Mouse (Mus musculus) ES-E14 (cell line): Measurements from ENCODE around the gene Txn2.

ENCODE experiments used
- CHD2 ChIP-seq: IDR thresholded peaks from 2 replicates; pipeline ENCODE4 v1.6.1; 2014; ENCODE audit warnings: mild to moderate bottlenecking, low read depth, low read length, inconsistent platforms
- HCFC1 ChIP-seq: IDR thresholded peaks from 2 replicates; pipeline ENCODE4 v1.6.1; 2012; ENCODE audit warnings: low read length, inconsistent platforms, borderline replicate concordance; ENCODE audit not compliant: insufficient read depth
- MAFK ChIP-seq: IDR thresholded peaks from 2 replicates; pipeline ENCODE4 v1.6.1; 2014; ENCODE audit warnings: mild to moderate bottlenecking, low read depth, low read length, inconsistent platforms; ENCODE audit not compliant: insufficient read depth
- ZC3H11A ChIP-seq: IDR thresholded peaks from 2 replicates; pipeline ENCODE4 v1.6.1; 2012; ENCODE audit warnings: low read depth, mild to moderate bottlenecking, inconsistent platforms, low read length, borderline replicate concordance
- ZNF384 ChIP-seq: IDR thresholded peaks from 2 replicates; pipeline ENCODE4 v1.6.1; 2012; ENCODE audit warnings: low read depth, low read length, inconsistent platforms

- TF ChIP-seq MAFK (no peak), CHD2 (no peak), HCFC1 (no peak), ZNF384 (no peak), ZC3H11A (no peak)
Measured at GRCm38 (mm10) chr15:77934968-77935367, 6.2 kb upstream of the Txn2 start.
